Mouse (Mus musculus): Measurements from ENCODE around the gene Gm6871. TPM values are rescaled to one million over a fixed set of nuclear protein-coding genes. Genes with fewer than 3 reads are reported as not detected.
"Not testable (repeated sequence)": the region's sequence is repeated elsewhere in the genome, so short reads cannot be mapped to it uniquely, and the experiment has no call there.

Gm6871 gene
- 0.13 TPM in 1 of 2 replicates, not detected in the other for polyA plus RNA-seq (2014; fragmentation: Nextera tagmentation; extraction: Ambion mirVana)

GRCm38 (mm10) chr7:41573562-41573961, at the start of gene Gm6871:
Gene Gm6871, minus strand, starts transcription at chr7:41573662.
- WGBS = 78% methylated on average over 5 of the region's 6 CpGs

GRCm38 (mm10) chr7:41616241-41616640, 42.8 kb upstream of the Gm6871 start:
- not testable (repeated sequence) for H3K27me3 ChIP-seq (replicated peaks; ENCODE audit: control insufficient read depth, insufficient read depth, low read length); H3K4me2 ChIP-seq; H3K27ac ChIP-seq (ENCODE audit: low read depth, low read length); H3K9me3 ChIP-seq (ENCODE audit: control insufficient read depth, low read length); H3K36me3 ChIP-seq (ENCODE audit: control insufficient read depth, insufficient read depth, low read length); H3K4me3 ChIP-seq (ENCODE audit: low read depth, low read length); DNase-seq (ENCODE audit: low spot score); H3K9ac ChIP-seq (ENCODE audit: low read depth, low read length); ATAC-seq (replicated peaks; ENCODE audit: low FRiP score); H3K4me1 ChIP-seq (replicated peaks; ENCODE audit: control insufficient read depth, insufficient read depth, low read length)
- 92% methylated on average over 1 of the region's 1 CpGs for WGBS

More at GRCm38 (mm10) chr7:41573562-41573961, at the start of gene Gm6871:
- H3K9me3 ChIP-seq (ENCODE audit: control insufficient read depth, low read length); H3K4me1 ChIP-seq (replicated peaks; ENCODE audit: control insufficient read depth, insufficient read depth, low read length); ATAC-seq (replicated peaks; ENCODE audit: low FRiP score); H3K36me3 ChIP-seq (ENCODE audit: control insufficient read depth, insufficient read depth, low read length); H3K27me3 ChIP-seq (replicated peaks; ENCODE audit: control insufficient read depth, insufficient read depth, low read length); H3K4me3 ChIP-seq (ENCODE audit: low read depth, low read length); DNase-seq (ENCODE audit: low spot score); H3K4me2 ChIP-seq; H3K27ac ChIP-seq (ENCODE audit: low read depth, low read length); H3K9ac ChIP-seq (ENCODE audit: low read depth, low read length): not testable (repeated sequence)

- no peak overlapping the region for H3K4me3 ChIP-seq (ENCODE audit: low read depth, low read length)
- H3K4me1 ChIP-seq (replicated peaks; ENCODE audit: control insufficient read depth, insufficient read depth, low read length) = 0 out of 2 replicates have a peak, but pooled peaks cover 3% of the 10 kb centered on the region
- no peaks in the 10 kb centered on the region for H3K9me3 ChIP-seq (ENCODE audit: control insufficient read depth, low read length)
- no peaks in the 10 kb centered on the region for H3K27me3 ChIP-seq (replicated peaks; ENCODE audit: control insufficient read depth, insufficient read depth, low read length)
- H3K36me3 ChIP-seq (ENCODE audit: control insufficient read depth, insufficient read depth, low read length) = peaks cover 9% of the 10 kb centered on the region
- H3K9ac ChIP-seq (ENCODE audit: low read depth, low read length) = no peak overlapping the region
- no peak overlapping the region for H3K27ac ChIP-seq (ENCODE audit: low read depth, low read length)
- ATAC-seq (replicated peaks; ENCODE audit: low FRiP score) = peak; percentile 72
- H3K4me2 ChIP-seq = no peak overlapping the region
- DNase-seq (ENCODE audit: low spot score) = no peak
- WGBS = 69% methylated on average over 3 of the region's 3 CpGs
Observed at GRCm38 (mm10) chr7:41611654-41612053, 38.2 kb upstream of the Gm6871 start.

- no peaks in the 10 kb centered on the region for H3K9me3 ChIP-seq (ENCODE audit: control insufficient read depth, low read length)
- WGBS = 13% methylated on average over 3 of the region's 3 CpGs
- H3K27ac ChIP-seq (ENCODE audit: low read depth, low read length) = no peak overlapping the region
- no peaks in the 10 kb centered on the region for H3K4me1 ChIP-seq (replicated peaks; ENCODE audit: control insufficient read depth, insufficient read depth, low read length)
- ATAC-seq (replicated peaks; ENCODE audit: low FRiP score) = 0 out of 2 replicates have a peak, but pooled peaks have one; percentile 30
- DNase-seq (ENCODE audit: low spot score) = no peak
- H3K27me3 ChIP-seq (replicated peaks; ENCODE audit: control insufficient read depth, insufficient read depth, low read length) = no peaks in the 10 kb centered on the region
- H3K4me3 ChIP-seq (ENCODE audit: low read depth, low read length) = peak overlapping the region; percentile 72
- peak overlapping the region; percentile 79 for H3K4me2 ChIP-seq
- peak overlapping the region; percentile 81 for H3K9ac ChIP-seq (ENCODE audit: low read depth, low read length)
- H3K36me3 ChIP-seq (ENCODE audit: control insufficient read depth, insufficient read depth, low read length) = no peaks in the 10 kb centered on the region; the same call in 1 of the 2 replicates
Observed at GRCm38 (mm10) chr7:41599932-41600548, 26.6 kb upstream of the Gm6871 start.

GRCm38 (mm10) chr7:41599034-41599813, 25.8 kb upstream of the Gm6871 start, which contains the start of gene 2610021A01Rik:
Gene 2610021A01Rik, plus strand, starts transcription at chr7:41599230.
- WGBS = under 1% methylated on average over 41 of the region's 41 CpGs
- Histone ChIP-seq H3K9me3 (ENCODE audit: control insufficient read depth, low read length) (no peaks in the 10 kb centered on the region), H3K4me1 (replicated peaks; ENCODE audit: control insufficient read depth, insufficient read depth, low read length) (no peaks in the 10 kb centered on the region), H3K27ac (ENCODE audit: low read depth, low read length) (peak within 1 kb of the TSS; percentile 25; the same call in 1 of the 2 replicates), H3K4me2 (peak within 1 kb of the TSS; percentile 79), H3K9ac (ENCODE audit: low read depth, low read length) (peak within 1 kb of the TSS; percentile 81), H3K27me3 (replicated peaks; ENCODE audit: control insufficient read depth, insufficient read depth, low read length) (no peaks in the 10 kb centered on the region), H3K36me3 (ENCODE audit: control insufficient read depth, insufficient read depth, low read length) (no peaks in the 10 kb centered on the region; the same call in 1 of the 2 replicates), H3K4me3 (ENCODE audit: low read depth, low read length) (peak within 1 kb of the TSS; percentile 72)
- DNase-seq (ENCODE audit: low spot score) (peak; percentile 88), ATAC-seq (replicated peaks; ENCODE audit: low FRiP score) (peak; percentile 99)

- H3K4me3 ChIP-seq (ENCODE audit: low read depth, low read length) = peak overlapping the region; percentile 72
- H3K27ac ChIP-seq (ENCODE audit: low read depth, low read length) = no peak overlapping the region
- peak overlapping the region; percentile 79 for H3K4me2 ChIP-seq
- ATAC-seq (replicated peaks; ENCODE audit: low FRiP score) (0 out of 2 replicates have a peak, but pooled peaks have one; percentile 1), DNase-seq (ENCODE audit: low spot score) (no peak)
- H3K9me3 ChIP-seq (ENCODE audit: control insufficient read depth, low read length) = no peaks in the 10 kb centered on the region
- 53% methylated on average over 5 of the region's 5 CpGs for WGBS
- peak overlapping the region; percentile 46; the same call in 1 of the 2 replicates for H3K9ac ChIP-seq (ENCODE audit: low read depth, low read length)
- no peaks in the 10 kb centered on the region for H3K4me1 ChIP-seq (replicated peaks; ENCODE audit: control insufficient read depth, insufficient read depth, low read length)
- H3K27me3 ChIP-seq (replicated peaks; ENCODE audit: control insufficient read depth, insufficient read depth, low read length) = no peaks in the 10 kb centered on the region
- H3K36me3 ChIP-seq (ENCODE audit: control insufficient read depth, insufficient read depth, low read length) = no peaks in the 10 kb centered on the region; the same call in 1 of the 2 replicates
Observed at GRCm38 (mm10) chr7:41598615-41599014, 25.2 kb upstream of the Gm6871 start.

GRCm38 (mm10) chr7:41587831-41588230, 14.4 kb upstream of the Gm6871 start:
- H3K36me3 ChIP-seq (ENCODE audit: control insufficient read depth, insufficient read depth, low read length); H3K27me3 ChIP-seq (replicated peaks; ENCODE audit: control insufficient read depth, insufficient read depth, low read length); H3K4me1 ChIP-seq (replicated peaks; ENCODE audit: control insufficient read depth, insufficient read depth, low read length); DNase-seq (ENCODE audit: low spot score); H3K9ac ChIP-seq (ENCODE audit: low read depth, low read length); H3K4me3 ChIP-seq (ENCODE audit: low read depth, low read length); H3K27ac ChIP-seq (ENCODE audit: low read depth, low read length); ATAC-seq (replicated peaks; ENCODE audit: low FRiP score); H3K4me2 ChIP-seq; H3K9me3 ChIP-seq (ENCODE audit: control insufficient read depth, low read length): not testable (repeated sequence)

- Histone ChIP-seq H3K4me2 (no peak overlapping the region), H3K27ac (ENCODE audit: low read depth, low read length) (no peak overlapping the region), H3K4me1 (replicated peaks; ENCODE audit: control insufficient read depth, insufficient read depth, low read length) (no peaks in the 10 kb centered on the region), H3K27me3 (replicated peaks; ENCODE audit: control insufficient read depth, insufficient read depth, low read length) (no peaks in the 10 kb centered on the region), H3K36me3 (ENCODE audit: control insufficient read depth, insufficient read depth, low read length) (no peaks in the 10 kb centered on the region), H3K9ac (ENCODE audit: low read depth, low read length) (no peak overlapping the region), H3K4me3 (ENCODE audit: low read depth, low read length) (no peak overlapping the region), H3K9me3 (ENCODE audit: control insufficient read depth, low read length) (no peaks in the 10 kb centered on the region)
- ATAC-seq (replicated peaks; ENCODE audit: low FRiP score) (no peak), DNase-seq (ENCODE audit: low spot score) (no peak)
Observed at GRCm38 (mm10) chr7:41582028-41582427, 8.6 kb upstream of the Gm6871 start.

Data from liver, embryonic 11.5 days (tissue).